Mouse (Mus musculus): ENCODE measurements around the gene Camk1d. TPM values are rescaled to one million over a fixed set of nuclear protein-coding genes. Genes with fewer than 3 reads are reported as not detected.

Gene Camk1d
- total and polyA plus RNA-seq, 3 experiments, result 4.6 to 12.4 (median 4.8) TPM

DNA sequence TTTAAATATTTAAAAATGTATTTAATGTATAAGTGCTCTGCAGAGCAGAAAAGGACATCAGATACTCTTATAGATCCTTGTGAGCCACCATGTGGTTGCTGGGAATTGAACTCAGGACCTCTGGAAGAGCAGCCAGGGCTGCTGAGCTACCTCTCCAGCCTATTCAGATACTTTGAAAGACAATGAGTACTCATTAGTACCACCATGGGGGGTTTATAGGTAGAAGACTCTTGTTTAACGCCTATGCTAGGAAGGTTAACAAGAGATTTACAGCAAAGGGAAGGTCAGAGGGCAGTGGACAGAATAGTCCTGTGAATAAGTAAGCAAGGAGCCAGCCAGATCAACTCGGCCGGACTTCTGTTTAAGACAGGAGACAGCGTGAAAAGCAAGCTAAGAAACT, 357.3 kb downstream of the Camk1d start:
- Histone ChIP-seq H3K27me3 (replicated peaks) (no peaks in the 10 kb centered on the region), H3K9me3 (replicated peaks; ENCODE audit: low read length) (no peaks in the 10 kb centered on the region), H3K4me2 (ENCODE audit: insufficient read depth, low read depth, poor library complexity, severe bottlenecking) (no peak overlapping the region), H3K27ac (ENCODE audit: insufficient read depth, low read depth) (no peak overlapping the region), H3K4me1 (ENCODE audit: control insufficient read depth in 1 of 2, insufficient read depth in 2 of 2) (peaks cover 7 to 9% of the 10 kb centered on the region in 2 experiments; a peak in 3 of 4 replicates), H3K9ac (ENCODE audit: insufficient read depth, low read depth) (no peak overlapping the region), H3K4me3 (replicated peaks in 1 of 3; ENCODE audit: low read depth in 2 of 3, low read length in 2 of 3, poor library complexity in 1 of 3) (no peak overlapping the region), H3K36me3 (replicated peaks in 1 of 2; ENCODE audit: control insufficient read depth in 1 of 2, insufficient read depth in 1 of 2, low read length in 1 of 2) (peaks cover 3 to 71% of the 10 kb centered on the region in 2 experiments), H3K79me2 (replicated peaks; ENCODE audit: control insufficient read depth, extremely low read depth, insufficient read depth, poor library complexity, severe bottlenecking) (no peaks in the 10 kb centered on the region)
- no peak for DNase-seq (ENCODE audit: extremely low read depth)
- TF ChIP-seq IRF4 (IDR thresholded peaks at IDR 0.05; ENCODE audit: low read depth, low read length) (no peak), CTCF (conservative IDR thresholded peaks at IDR 0.05 in 1 of 2, IDR thresholded peaks at IDR 0.05 in 1 of 2; ENCODE audit: low read depth in 2 of 2, low read length in 2 of 2) (no peak), BHLHE40 (IDR thresholded peaks at IDR 0.05; ENCODE audit: low read depth, low read length) (no peak), NELFE (IDR thresholded peaks at IDR 0.05; ENCODE audit: low read depth, low read length) (no peak), MYC (IDR thresholded peaks at IDR 0.05; ENCODE audit: low read depth, low read length) (no peak), ZMIZ1 (IDR thresholded peaks at IDR 0.05; ENCODE audit: low read depth, low read length) (no peak), MAZ (IDR thresholded peaks at IDR 0.05; ENCODE audit: low read depth, low read length) (no peak), GABPA (IDR thresholded peaks at IDR 0.05; ENCODE audit: insufficient replicate concordance, low read depth, low read length) (no peak), TBP (conservative IDR thresholded peaks at IDR 0.05; ENCODE audit: low read depth, low read length) (no peak), EP300 (IDR thresholded peaks at IDR 0.05; ENCODE audit: low read length) (no peak), ETS1 (conservative IDR thresholded peaks at IDR 0.05; ENCODE audit: low read depth, low read length) (no peak), CHD1 (IDR thresholded peaks at IDR 0.05; ENCODE audit: low read depth, low read length) (no peak), KAT2A (IDR thresholded peaks at IDR 0.05; ENCODE audit: insufficient replicate concordance, low read length) (no peak), USF1 (IDR thresholded peaks at IDR 0.05; ENCODE audit: low read depth, low read length) (no peak), ZKSCAN1 (IDR thresholded peaks at IDR 0.05; ENCODE audit: borderline replicate concordance, low read depth, low read length) (no peak), JUN (IDR thresholded peaks at IDR 0.05; ENCODE audit: insufficient read depth, low read depth, low read length) (no peak), CHD2 (IDR thresholded peaks at IDR 0.05; ENCODE audit: low read length) (no peak), HCFC1 (IDR thresholded peaks at IDR 0.05; ENCODE audit: low read depth, low read length) (no peak), POLR2A (IDR thresholded peaks at IDR 0.05; ENCODE audit: low read depth, low read length) (no peak), UBTF (IDR thresholded peaks at IDR 0.05; ENCODE audit: low read depth, low read length) (no peak)
- dilution Hi-C loops (cut with MboI; ENCODE audit: extremely low pct_ligation_motif_present, extremely low pct_unique_long_range_greater_than_20kb, low sequenced_read_pairs), result no loop called here
- in situ Hi-C loops (cut with MboI; ENCODE audit: low pct_ligation_motif_present, low pct_unique_long_range_greater_than_20kb, low sequenced_read_pairs), result no loop called here

DNA sequence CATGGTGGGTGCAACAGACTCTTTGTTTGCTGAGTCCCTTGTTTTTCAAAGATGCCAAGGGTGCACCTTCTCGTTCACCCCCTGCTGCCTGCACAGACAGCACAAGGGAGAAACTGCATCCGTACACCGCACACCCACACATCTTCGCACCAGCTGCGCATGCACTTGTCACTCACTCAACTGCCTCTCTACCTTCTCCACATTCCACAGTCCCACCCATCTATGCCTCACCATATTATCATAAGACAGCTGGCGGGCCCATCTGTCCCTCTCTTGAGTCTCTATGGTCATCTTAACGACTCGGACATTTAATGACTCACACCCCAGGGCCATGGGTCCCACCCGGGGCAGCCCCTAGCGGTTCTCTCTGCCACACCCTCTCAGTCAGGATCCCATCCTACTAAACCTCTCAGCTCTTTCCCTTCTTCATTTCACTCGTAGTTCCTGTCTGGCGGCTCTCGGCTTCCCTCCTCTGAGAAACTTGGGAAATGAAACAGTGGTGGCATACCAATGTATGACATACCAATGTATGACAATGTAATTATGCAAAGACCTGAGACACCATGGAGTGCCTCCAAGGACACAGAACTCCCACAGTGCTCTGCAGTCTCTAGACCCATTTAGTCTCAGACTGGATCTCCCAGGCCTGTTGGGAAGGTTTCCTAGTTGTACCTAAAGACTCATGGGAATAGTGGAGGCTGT, 361.3 kb downstream of the Camk1d start:
- no peak for TF ChIP-seq CTCF (conservative IDR thresholded peaks at IDR 0.05 in 1 of 2, IDR thresholded peaks at IDR 0.05 in 1 of 2; ENCODE audit: low read depth in 2 of 2, low read length in 2 of 2)
- no peak for TF ChIP-seq MAZ (IDR thresholded peaks at IDR 0.05; ENCODE audit: low read depth, low read length)
- TF ChIP-seq RCOR1 (conservative IDR thresholded peaks at IDR 0.05; ENCODE audit: low read depth, low read length), result no peak
- no peak for TF ChIP-seq KAT2A (IDR thresholded peaks at IDR 0.05; ENCODE audit: insufficient replicate concordance, low read length)
- TF ChIP-seq JUND (conservative IDR thresholded peaks at IDR 0.05; ENCODE audit: low read depth, low read length), result no peak
- no peak for TF ChIP-seq E2F4 (IDR thresholded peaks at IDR 0.05; ENCODE audit: insufficient replicate concordance, low read depth, low read length)
- no peak for TF ChIP-seq POLR2AphosphoS2 (IDR thresholded peaks at IDR 0.05; ENCODE audit: low read depth, low read length)
- no peak for TF ChIP-seq EP300 (IDR thresholded peaks at IDR 0.05; ENCODE audit: low read length)
- TF ChIP-seq NELFE (IDR thresholded peaks at IDR 0.05; ENCODE audit: low read depth, low read length), result no peak
- no peak for TF ChIP-seq HCFC1 (IDR thresholded peaks at IDR 0.05; ENCODE audit: low read depth, low read length)
- no peak overlapping the region for H3K9ac ChIP-seq (ENCODE audit: insufficient read depth, low read depth)
- dilution Hi-C loops (cut with MboI; ENCODE audit: extremely low pct_ligation_motif_present, extremely low pct_unique_long_range_greater_than_20kb, low sequenced_read_pairs), result no loop called here
- no peak overlapping the region for H3K4me3 ChIP-seq (replicated peaks in 1 of 3; ENCODE audit: low read depth in 2 of 3, low read length in 2 of 3, poor library complexity in 1 of 3)
- peaks cover 0 to 53% of the 10 kb centered on the region in 2 experiments for H3K36me3 ChIP-seq (replicated peaks in 1 of 2; ENCODE audit: control insufficient read depth in 1 of 2, insufficient read depth in 1 of 2, low read length in 1 of 2)
- in situ Hi-C loops (cut with MboI; ENCODE audit: low pct_ligation_motif_present, low pct_unique_long_range_greater_than_20kb, low sequenced_read_pairs), result no loop called here
- no peak overlapping the region for H3K4me2 ChIP-seq (ENCODE audit: insufficient read depth, low read depth, poor library complexity, severe bottlenecking)
- no peaks in the 10 kb centered on the region for H3K27me3 ChIP-seq (replicated peaks)
- no peaks in the 10 kb centered on the region for H3K9me3 ChIP-seq (replicated peaks; ENCODE audit: low read length)
- peaks cover 0 to 10% of the 10 kb centered on the region in 2 experiments; a peak in 2 of 4 replicates for H3K4me1 ChIP-seq (ENCODE audit: control insufficient read depth in 1 of 2, insufficient read depth in 2 of 2)
- H3K79me2 ChIP-seq (replicated peaks; ENCODE audit: control insufficient read depth, extremely low read depth, insufficient read depth, poor library complexity, severe bottlenecking), result no peaks in the 10 kb centered on the region
- no peak overlapping the region for H3K27ac ChIP-seq (ENCODE audit: insufficient read depth, low read depth)
- no peak for DNase-seq (ENCODE audit: extremely low read depth)
